13 mouse cellular contexts compared by ENCODE assay signal in the genomic region with DNA sequence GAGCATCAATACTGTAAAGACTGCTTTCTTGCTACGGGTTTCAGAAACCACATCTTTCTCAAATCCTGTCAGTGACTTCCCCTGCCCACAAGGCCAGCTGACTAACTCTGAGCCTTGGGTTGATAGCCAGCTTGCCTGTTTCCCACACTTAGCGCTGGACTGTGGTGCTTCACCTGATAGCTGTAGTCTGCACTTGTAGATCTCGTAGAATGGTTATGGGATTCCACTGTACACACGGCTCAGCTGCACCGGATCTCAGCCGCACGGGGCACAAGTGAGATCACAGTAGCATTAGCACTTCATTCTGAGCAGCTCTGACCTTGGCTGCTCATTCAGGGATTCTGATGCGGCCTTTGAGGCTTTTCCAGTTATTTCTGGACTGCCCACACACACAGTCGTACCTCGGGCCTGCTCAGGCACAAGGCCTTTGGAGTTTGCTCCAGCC. TPM values are rescaled to one million over a fixed set of nuclear protein-coding genes. Genes with fewer than 3 reads are reported as not detected.
DNase-seq lines count a peak whose midpoint lies in the region; ATAC-seq lines count a peak whose summit lies in the region.
"Had no signal": no experiment of that assay in that cellular context is flagged by ENCODE, and none has a peak within 500 bp of the region (broad histone marks: within the 10 kb centered on the region; RNA-seq: fewer than 3 reads in every experiment).

No protein-coding gene starts in this region.

- 0 out of 2 replicates have a peak, but pooled peaks cover 5% of the 10 kb centered on the region for H3K36me3 ChIP-seq in heart, embryonic 15.5 days
- peaks cover 8% of the 10 kb centered on the region for H3K36me3 ChIP-seq in megakaryocyte, embryonic 14.5 days (replicated peaks; ENCODE audit: low read length)
- H3K36me3 ChIP-seq in limb, embryonic 13.5 days = peaks cover 6% of the 10 kb centered on the region

- peaks cover 35% of the 10 kb centered on the region for H3K4me1 ChIP-seq in heart, embryonic 15.5 days (replicated peaks)
- peaks cover 76% of the 10 kb centered on the region for H3K4me1 ChIP-seq in megakaryocyte, embryonic 14.5 days
- H3K4me1 ChIP-seq in limb, embryonic 13.5 days = peaks cover 41% of the 10 kb centered on the region

- DNase-seq in heart, adult 9 months (ENCODE audit: low spot score in 2 of 2) = no peak
- peak; percentile 70 for DNase-seq in adrenal gland, adult 8-10 months
- DNase-seq in left cerebral cortex, adult 8-10 months (ENCODE audit: low spot score in 2 of 2) = no peak
- DNase-seq: cerebellum, adult 11-12 months; liver, embryonic 13.5 days; right cerebral cortex, postnatal 25 days had no signal

- 49% methylated on average over 10 of the region's 10 CpGs for WGBS in heart, embryonic 15.5 days
- WGBS in limb, embryonic 13.5 days = 65% methylated on average over 10 of the region's 10 CpGs

- peak overlapping the region; percentile 30; the same call in 1 of the 2 replicates for H3K27ac ChIP-seq in heart, embryonic 15.5 days
- no peak overlapping the region for H3K27ac ChIP-seq in limb, embryonic 13.5 days
- H3K27ac ChIP-seq: liver, embryonic 13.5 days had no signal

- H3K9me3 ChIP-seq in heart, embryonic 15.5 days (replicated peaks) = no peaks in the 10 kb centered on the region
- no peaks in the 10 kb centered on the region for H3K9me3 ChIP-seq in megakaryocyte, embryonic 14.5 days
- no peaks in the 10 kb centered on the region for H3K9me3 ChIP-seq in limb, embryonic 13.5 days
- H3K9me3 ChIP-seq: liver, embryonic 13.5 days had no signal

- no peak overlapping the region for H3K4me3 ChIP-seq in heart, embryonic 15.5 days
- peak overlapping the region; percentile 21 for H3K4me3 ChIP-seq in megakaryocyte, embryonic 14.5 days (replicated peaks)
- H3K4me3 ChIP-seq in limb, embryonic 13.5 days = no peak overlapping the region
- H3K4me3 ChIP-seq: liver, embryonic 13.5 days; myocyte had no signal

- H3K27me3 ChIP-seq in heart, embryonic 15.5 days = no peaks in the 10 kb centered on the region
- peaks cover 59% of the 10 kb centered on the region for H3K27me3 ChIP-seq in megakaryocyte, embryonic 14.5 days (replicated peaks)
- 0 out of 2 replicates have a peak, but pooled peaks cover 2% of the 10 kb centered on the region for H3K27me3 ChIP-seq in limb, embryonic 13.5 days

- no peak overlapping the region for H3K4me2 ChIP-seq in heart, embryonic 15.5 days
- H3K4me2 ChIP-seq in limb, embryonic 13.5 days (replicated peaks) = no peak overlapping the region
- H3K4me2 ChIP-seq: liver, embryonic 13.5 days had no signal

- no peak for ATAC-seq in heart, embryonic 15.5 days (replicated peaks; ENCODE audit: insufficient number of reproducible peaks, insufficient read depth, low FRiP score, low read depth)
- ATAC-seq in megakaryocyte, adult 5-6 weeks (ENCODE audit: poor library complexity, severe bottlenecking) = no peak
- no peak for ATAC-seq in limb, embryonic 13.5 days (ENCODE audit: low FRiP score, low read depth)
- ATAC-seq in inflammation-experienced regulatory T-cells, adult 6 months = no peak

- H3K9ac ChIP-seq in heart, embryonic 15.5 days = no peak overlapping the region
- peak overlapping the region; percentile 19; the same call in 1 of the 2 replicates for H3K9ac ChIP-seq in limb, embryonic 13.5 days
- H3K9ac ChIP-seq: liver, embryonic 13.5 days had no signal

RNA-seq across cellular contexts. Expression of gene Cygb, which starts 14.3 kb away (rescaled TPM):
- polyA plus RNA-seq in heart, embryonic 15.5 days (2015; fragmentation: Nextera tagmentation; extraction: Ambion mirVana) = 9.1 and 11.6 TPM in 2 replicates
- polyA plus RNA-seq in megakaryocyte, embryonic 14.5 days (2012; ENCODE audit: insufficient read depth, low replicate concordance) = not detected in 2 replicates
- total RNA-seq in megakaryocyte, adult 5-6 weeks (2015) = not detected in 2 replicates
- total RNA-seq in megakaryocyte, adult 5-6 weeks (2017) = not detected in 2 replicates
- total RNA-seq in adrenal gland, adult 8-10 months (2022) = 10 to 100 TPM; 33.4 to 64.8 (median 48.2) TPM
- 6.0 and 7.2 TPM in 2 replicates for polyA plus RNA-seq in limb, embryonic 13.5 days (2015; fragmentation: Nextera tagmentation; extraction: Ambion mirVana)
- total RNA-seq in left cerebral cortex, adult 8-10 months (2022) = 10 to 100 TPM; 55.8 to 62.7 (median 58.2) TPM
- polyA plus RNA-seq in inflammation-experienced regulatory T-cells, adult 6 months (2017; shearing (Covaris generic)) = under 1 TPM in 2 of 3 experiments, not detected in 1; 0.24 to 0.32 TPM
- total RNA-seq: hematopoietic stem cell, adult 5-6 weeks had no signal

RNA-seq across cellular contexts. Expression of gene Prcd, which starts 15.1 kb away (rescaled TPM):
- polyA plus RNA-seq in heart, embryonic 15.5 days (2015; fragmentation: Nextera tagmentation; extraction: Ambion mirVana) = 1.3 and 1.4 TPM in 2 replicates
- not detected in 2 replicates for polyA plus RNA-seq in megakaryocyte, embryonic 14.5 days (2012; ENCODE audit: insufficient read depth, low replicate concordance)
- 0.80 TPM in 1 of 2 replicates, not detected in the other for total RNA-seq in megakaryocyte, adult 5-6 weeks (2015)
- not detected in 2 replicates for total RNA-seq in megakaryocyte, adult 5-6 weeks (2017)
- total RNA-seq in adrenal gland, adult 8-10 months (2022) = 10 to 100 TPM; 16.6 to 27.2 (median 22.8) TPM
- 0.56 and 0.83 TPM in 2 replicates for polyA plus RNA-seq in limb, embryonic 13.5 days (2015; fragmentation: Nextera tagmentation; extraction: Ambion mirVana)
- 1 to 10 TPM; 5.0 to 7.0 (median 5.5) TPM for total RNA-seq in left cerebral cortex, adult 8-10 months (2022)
- not detected for polyA plus RNA-seq in inflammation-experienced regulatory T-cells, adult 6 months (2017; shearing (Covaris generic))

RNA-seq across cellular contexts. Expression of gene Rhbdf2, which starts 41.6 kb away (rescaled TPM):
- 6.7 and 10.4 TPM in 2 replicates for polyA plus RNA-seq in heart, embryonic 15.5 days (2015; fragmentation: Nextera tagmentation; extraction: Ambion mirVana)
- 22.9 and 66.2 TPM in 2 replicates for polyA plus RNA-seq in megakaryocyte, embryonic 14.5 days (2012; ENCODE audit: insufficient read depth, low replicate concordance)
- 20.9 and 21.8 TPM in 2 replicates for total RNA-seq in megakaryocyte, adult 5-6 weeks (2015)
- total RNA-seq in megakaryocyte, adult 5-6 weeks (2017) = 16.2 TPM in 2 replicates
- 10 to 100 TPM; 13.3 to 20.5 (median 15.0) TPM for total RNA-seq in adrenal gland, adult 8-10 months (2022)
- 4.0 and 5.1 TPM in 2 replicates for polyA plus RNA-seq in limb, embryonic 13.5 days (2015; fragmentation: Nextera tagmentation; extraction: Ambion mirVana)
- total RNA-seq in left cerebral cortex, adult 8-10 months (2022) = 1 to 10 TPM; 1.1 to 1.6 (median 1.3) TPM
- polyA plus RNA-seq in inflammation-experienced regulatory T-cells, adult 6 months (2017; shearing (Covaris generic)) = 1 to 10 TPM; 3.4 to 9.3 (median 3.9) TPM
